20 mouse cellular contexts compared by ENCODE assay signal in the genomic region with DNA sequence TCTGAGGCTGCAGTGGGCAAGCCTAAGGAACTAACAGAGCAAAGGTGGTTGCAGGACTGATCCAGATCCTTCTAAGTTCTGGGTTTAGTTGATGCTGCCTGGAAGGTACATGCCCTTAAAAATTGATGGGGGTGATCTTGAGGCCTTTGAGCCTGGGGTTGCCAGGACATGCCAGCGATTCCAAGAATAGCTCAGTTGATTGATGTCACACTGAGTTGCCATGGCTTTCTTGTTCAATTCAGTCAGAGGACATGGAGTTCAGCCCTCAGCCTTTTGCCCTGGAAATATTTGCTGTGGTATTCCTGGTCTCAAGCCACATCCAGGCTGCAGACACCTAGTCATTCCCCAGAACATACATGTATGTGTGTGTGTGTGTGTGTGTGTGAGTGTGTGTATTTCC.
DNase-seq lines count a peak whose midpoint lies in the region; ATAC-seq and TF ChIP-seq lines count a peak whose summit lies in the region.
"Had no signal": no experiment of that assay in that cellular context is flagged by ENCODE, and none has a peak within 500 bp of the region (broad histone marks: within the 10 kb centered on the region; RNA-seq: fewer than 3 reads in every experiment).

No protein-coding gene starts in this region.

- H3K36me3 ChIP-seq in heart, embryonic 12.5 days: peaks cover 5% of the 10 kb centered on the region; the same call in 1 of the 2 replicates
- H3K36me3 ChIP-seq in kidney, postnatal 0 days (ENCODE audit: insufficient read depth, low read length): no peaks in the 10 kb centered on the region
- H3K36me3 ChIP-seq in kidney, embryonic 14.5 days (ENCODE audit: control insufficient read depth, insufficient read depth, low read length): peaks cover 2% of the 10 kb centered on the region; the same call in 1 of the 2 replicates
- H3K36me3 ChIP-seq in heart, embryonic 13.5 days: peaks cover 8% of the 10 kb centered on the region
- no peaks in the 10 kb centered on the region for H3K36me3 ChIP-seq in forebrain, embryonic 11.5 days (ENCODE audit: control insufficient read depth, insufficient read depth, low read length)
- H3K36me3 ChIP-seq: hindbrain, embryonic 13.5 days; intestine, embryonic 15.5 days; liver, embryonic 12.5 days; lung, embryonic 15.5 days had no signal

- no peaks in the 10 kb centered on the region for H3K27me3 ChIP-seq in heart, embryonic 12.5 days (replicated peaks)
- no peaks in the 10 kb centered on the region for H3K27me3 ChIP-seq in kidney, postnatal 0 days (ENCODE audit: insufficient read depth, low read length)
- no peaks in the 10 kb centered on the region for H3K27me3 ChIP-seq in kidney, embryonic 14.5 days (ENCODE audit: control insufficient read depth, insufficient read depth, low read length)
- no peaks in the 10 kb centered on the region for H3K27me3 ChIP-seq in heart, embryonic 13.5 days (replicated peaks)
- H3K27me3 ChIP-seq in forebrain, embryonic 11.5 days (ENCODE audit: control insufficient read depth, insufficient read depth, low read length): no peaks in the 10 kb centered on the region
- H3K27me3 ChIP-seq: hindbrain, embryonic 13.5 days; intestine, embryonic 15.5 days; liver, embryonic 12.5 days; lung, embryonic 15.5 days; megakaryocyte, embryonic 14.5 days had no signal

- DNase-seq in heart, adult 18-20 months: peak; percentile 36 to 57
- DNase-seq in kidney, postnatal 0 days (ENCODE audit: low spot score): no peak
- DNase-seq in mesoderm, embryonic 11.5 days (ENCODE audit: low read depth, low spot score): peak; percentile 13
- DNase-seq in forebrain, embryonic 11.5 days (ENCODE audit: low spot score): no peak
- DNase-seq: cerebellum, adult 11 months; cerebellum, postnatal 14 days; forebrain, postnatal 0 days; retina, postnatal 1 day; thymus, postnatal 25 days had no signal

- H3K27ac ChIP-seq in heart, embryonic 12.5 days (ENCODE audit: poor library complexity, severe bottlenecking): no peak overlapping the region
- peak overlapping the region; percentile 4; the same call in 1 of the 2 replicates for H3K27ac ChIP-seq in kidney, postnatal 0 days
- no peak overlapping the region for H3K27ac ChIP-seq in kidney, embryonic 14.5 days (ENCODE audit: low read depth, low read length)
- 0 out of 2 replicates have a peak overlapping the region, but pooled peaks have one; percentile 69 for H3K27ac ChIP-seq in heart, embryonic 13.5 days (replicated peaks)
- no peak overlapping the region for H3K27ac ChIP-seq in forebrain, embryonic 11.5 days (ENCODE audit: low read depth, low read length)
- H3K27ac ChIP-seq: heart, adult 2 months; hindbrain, embryonic 13.5 days; liver, embryonic 12.5 days; lung, embryonic 15.5 days had no signal

- H3K9ac ChIP-seq in heart, embryonic 12.5 days: no peak overlapping the region
- H3K9ac ChIP-seq in kidney, postnatal 0 days (ENCODE audit: low read depth, low read length): no peak overlapping the region
- no peak overlapping the region for H3K9ac ChIP-seq in kidney, embryonic 14.5 days (ENCODE audit: low read depth, low read length)
- no peak overlapping the region for H3K9ac ChIP-seq in heart, embryonic 13.5 days
- H3K9ac ChIP-seq in forebrain, embryonic 11.5 days (ENCODE audit: low read length): no peak overlapping the region
- H3K9ac ChIP-seq: forebrain, postnatal 0 days; hindbrain, embryonic 13.5 days; intestine, embryonic 15.5 days; liver, embryonic 12.5 days; lung, embryonic 15.5 days had no signal

- no peak for TF ChIP-seq CTCF in kidney, postnatal 0 days (IDR thresholded peaks at IDR 0.05; ENCODE audit: low read depth)

- WGBS in heart, embryonic 12.5 days: 47% methylated on average over 1 of the region's 1 CpGs
- WGBS in kidney, postnatal 0 days: 46% methylated on average over 1 of the region's 1 CpGs
- WGBS in kidney, embryonic 14.5 days: 74% methylated on average over 1 of the region's 1 CpGs
- 47% methylated on average over 1 of the region's 1 CpGs for WGBS in heart, embryonic 13.5 days
- 97% methylated on average over 1 of the region's 1 CpGs for WGBS in forebrain, embryonic 11.5 days

- no peak for ATAC-seq in heart, embryonic 12.5 days (ENCODE audit: insufficient number of reproducible peaks, low FRiP score)
- no peak for ATAC-seq in kidney, postnatal 0 days (replicated peaks; ENCODE audit: low FRiP score, low read depth)
- ATAC-seq in kidney, embryonic 14.5 days (ENCODE audit: low FRiP score, low TSS enrichment): no peak
- ATAC-seq in heart, embryonic 13.5 days (ENCODE audit: extremely low read depth, insufficient number of reproducible peaks, low FRiP score, low TSS enrichment): no peak
- no peak for ATAC-seq in forebrain, embryonic 11.5 days (replicated peaks; ENCODE audit: low FRiP score)
- ATAC-seq: forebrain, postnatal 0 days; midbrain, embryonic 16.5 days had no signal

- H3K4me3 ChIP-seq in heart, embryonic 12.5 days: no peak overlapping the region
- no peak overlapping the region for H3K4me3 ChIP-seq in kidney, postnatal 0 days (replicated peaks; ENCODE audit: low read depth, low read length)
- H3K4me3 ChIP-seq in kidney, embryonic 14.5 days (ENCODE audit: low read length): no peak overlapping the region
- H3K4me3 ChIP-seq in heart, embryonic 13.5 days: no peak overlapping the region
- no peak overlapping the region for H3K4me3 ChIP-seq in forebrain, embryonic 11.5 days (ENCODE audit: low read depth, low read length)
- H3K4me3 ChIP-seq: erythroblast, embryonic 14.5 days; heart, adult 2 months; hindbrain, embryonic 13.5 days; intestine, embryonic 15.5 days; liver, embryonic 12.5 days; lung, embryonic 15.5 days; megakaryocyte, embryonic 14.5 days had no signal

- H3K4me2 ChIP-seq in heart, embryonic 12.5 days: no peak overlapping the region
- no peak overlapping the region for H3K4me2 ChIP-seq in kidney, postnatal 0 days (ENCODE audit: low read length)
- H3K4me2 ChIP-seq in kidney, embryonic 14.5 days (replicated peaks; ENCODE audit: low read depth, low read length): no peak overlapping the region
- H3K4me2 ChIP-seq in heart, embryonic 13.5 days: no peak overlapping the region
- H3K4me2 ChIP-seq in forebrain, embryonic 11.5 days (ENCODE audit: low read depth, low read length, severe bottlenecking): no peak overlapping the region
- H3K4me2 ChIP-seq: hindbrain, embryonic 13.5 days; intestine, embryonic 15.5 days; liver, embryonic 12.5 days; lung, embryonic 15.5 days had no signal

- H3K4me1 ChIP-seq in heart, embryonic 12.5 days (replicated peaks): peaks cover 14% of the 10 kb centered on the region
- H3K4me1 ChIP-seq in kidney, postnatal 0 days (replicated peaks; ENCODE audit: insufficient read depth, low read length): no peaks in the 10 kb centered on the region
- H3K4me1 ChIP-seq in kidney, embryonic 14.5 days (ENCODE audit: control insufficient read depth, insufficient read depth, low read length): no peaks in the 10 kb centered on the region
- H3K4me1 ChIP-seq in heart, embryonic 13.5 days: peaks cover 26% of the 10 kb centered on the region
- no peaks in the 10 kb centered on the region for H3K4me1 ChIP-seq in forebrain, embryonic 11.5 days (replicated peaks; ENCODE audit: control insufficient read depth, insufficient read depth, low read length)
- H3K4me1 ChIP-seq: hindbrain, embryonic 13.5 days; intestine, embryonic 15.5 days; megakaryocyte, embryonic 14.5 days had no signal

- peaks cover 6% of the 10 kb centered on the region for H3K9me3 ChIP-seq in heart, embryonic 12.5 days (replicated peaks)
- no peaks in the 10 kb centered on the region for H3K9me3 ChIP-seq in kidney, postnatal 0 days (replicated peaks; ENCODE audit: low read length)
- H3K9me3 ChIP-seq in kidney, embryonic 14.5 days (ENCODE audit: control insufficient read depth, low read length): peaks cover 4% of the 10 kb centered on the region
- 0 out of 2 replicates have a peak, but pooled peaks cover 2% of the 10 kb centered on the region for H3K9me3 ChIP-seq in heart, embryonic 13.5 days
- no peaks in the 10 kb centered on the region for H3K9me3 ChIP-seq in forebrain, embryonic 11.5 days (ENCODE audit: control insufficient read depth, low read length)
- H3K9me3 ChIP-seq: hindbrain, embryonic 13.5 days; intestine, embryonic 15.5 days; liver, embryonic 12.5 days; lung, embryonic 15.5 days had no signal

Comparison
In these comparisons a context has a peak if more than half of its experiments do, and no peak if none do; other contexts are left out.
1. H3K27ac ChIP-seq: peak in kidney, postnatal 0 days (single experiment) and heart, embryonic 13.5 days (single experiment); none in heart, embryonic 12.5 days (single experiment), kidney, embryonic 14.5 days (single experiment) and forebrain, embryonic 11.5 days (single experiment).
2. DNase-seq: peak in heart, adult 18-20 months (2 of 2) and mesoderm, embryonic 11.5 days (single experiment); none in kidney, postnatal 0 days (single experiment) and forebrain, embryonic 11.5 days (single experiment).